Mouse (Mus musculus): ENCODE measurements around the gene Calcoco2.

DNA sequence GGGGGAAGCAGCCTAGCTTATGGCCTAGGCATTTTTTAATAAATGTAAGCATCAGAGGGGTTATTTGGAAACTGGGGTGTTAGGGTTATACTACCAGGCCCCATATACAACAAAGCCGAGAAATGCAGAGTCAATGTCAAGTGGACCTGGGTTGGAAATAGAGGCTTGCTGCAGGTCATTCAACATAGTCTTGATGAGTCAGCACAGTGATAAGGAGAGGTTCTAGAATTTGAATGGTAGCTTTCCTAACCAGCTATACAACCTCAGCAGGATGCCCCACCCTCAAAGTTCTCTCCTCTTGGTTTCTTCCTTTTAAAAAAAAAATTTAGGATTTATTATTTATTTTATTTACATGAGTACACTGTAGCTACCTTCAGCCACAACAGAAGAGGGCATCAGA, 40.8 kb downstream of the Calcoco2 start:
- TF ChIP-seq CTCF (IDR thresholded peaks at IDR 0.05; ENCODE audit: extremely low read depth, insufficient read depth, low read length) (no peak), POLR2A (IDR thresholded peaks at IDR 0.05; ENCODE audit: extremely low read depth, insufficient read depth, low read length) (no peak)

Data from cortical plate, adult 2 months (tissue).